Mouse (Mus musculus) thymus, postnatal 36 days (tissue): ENCODE data around the gene Rbm26.

ENCODE experiments used
- DNase-seq, 2 experiments: peaks; one replicate each; pipeline ENCODE4 v3.0.0; 2022; ENCODE audit warnings: mixed read lengths in 2 of 2

The Rbm26 gene

GRCm38 (mm10) chr14:105177238-105177693 lies at the start of gene Rbm26:
Rbm26 (minus strand) TSS chr14:105177327.
- DNase-seq, result peak; percentile 95 to 96

- DNase-seq, result no peak
Measured at GRCm38 (mm10) chr14:105225790-105226189, 48.7 kb upstream of the Rbm26 start.

GRCm38 (mm10) chr14:105222240-105222639 lies 45.1 kb upstream of the Rbm26 start:
- no peak for DNase-seq

- no peak for DNase-seq
Measured at GRCm38 (mm10) chr14:105219525-105220376, 42.6 kb upstream of the Rbm26 start.

GRCm38 (mm10) chr14:105198401-105198800 lies 21.3 kb upstream of the Rbm26 start:
- peak; percentile 7 to 26 for DNase-seq

GRCm38 (mm10) chr14:105194682-105195081 lies 17.6 kb upstream of the Rbm26 start:
- no peak for DNase-seq

- no peak for DNase-seq
Measured at GRCm38 (mm10) chr14:105184866-105185265, 7.7 kb upstream of the Rbm26 start.

- DNase-seq, result no peak
Measured at GRCm38 (mm10) chr14:105182786-105183185, 5.7 kb upstream of the Rbm26 start.

GRCm38 (mm10) chr14:105179733-105180132 lies 2.6 kb upstream of the Rbm26 start:
- no peak for DNase-seq

GRCm38 (mm10) chr14:105178996-105179395 lies 1.9 kb upstream of the Rbm26 start:
- no peak for DNase-seq

GRCm38 (mm10) chr14:105176381-105177168 lies 552 bp downstream of the Rbm26 start:
- peak in 1 of 2 experiments; percentile 49 for DNase-seq

- DNase-seq, result no peak
Measured at GRCm38 (mm10) chr14:105167181-105167580, 9.9 kb downstream of the Rbm26 start.

- peak in 1 of 2 experiments; percentile 8 for DNase-seq
Measured at GRCm38 (mm10) chr14:105164793-105165192, 12.3 kb downstream of the Rbm26 start.

- DNase-seq, result no peak
Measured at GRCm38 (mm10) chr14:105161334-105161733, 15.8 kb downstream of the Rbm26 start.

- DNase-seq, result no peak
Measured at GRCm38 (mm10) chr14:105158526-105158925, 18.6 kb downstream of the Rbm26 start.

GRCm38 (mm10) chr14:105134076-105134475 lies 43.1 kb downstream of the Rbm26 start:
- DNase-seq, result no peak

GRCm38 (mm10) chr14:105127715-105128385 lies 49.3 kb downstream of the Rbm26 start:
- DNase-seq, result no peak

GRCm38 (mm10) chr14:105124513-105124912 lies 52.6 kb downstream of the Rbm26 start:
- DNase-seq, result no peak

- no peak for DNase-seq
Measured at GRCm38 (mm10) chr14:105115402-105115801, 61.7 kb downstream of the Rbm26 start.

- no peak for DNase-seq
Measured at GRCm38 (mm10) chr14:105106252-105106651, 70.9 kb downstream of the Rbm26 start.

GRCm38 (mm10) chr14:105098861-105099260 lies 78.3 kb downstream of the Rbm26 start:
- DNase-seq, result no peak

- no peak for DNase-seq
Measured at GRCm38 (mm10) chr14:105096221-105096620, 80.9 kb downstream of the Rbm26 start.

- no peak for DNase-seq
Measured at GRCm38 (mm10) chr14:105087001-105087400, 90.1 kb downstream of the Rbm26 start.
